Mouse (Mus musculus) myocyte (in vitro differentiated cells): ENCODE results near the gene Supt6. TPM values are rescaled to one million over a fixed set of nuclear protein-coding genes. Genes with fewer than 3 reads are reported as not detected.

Source experiments
- H3K27me3 ChIP-seq: one replicate; pipeline ENCODE4 v1.6.1; 2011; ENCODE audit not compliant: control insufficient read depth, insufficient read depth, insufficient read length
- H3K36me3 ChIP-seq: one replicate; pipeline ENCODE4 v1.6.1; 2011; ENCODE audit not compliant: control insufficient read depth, insufficient read depth
- H3K4me2 ChIP-seq: one replicate; pipeline ENCODE4 v1.6.1; 2011; ENCODE audit warnings: low read depth, control low read depth
- H3K4me3 ChIP-seq: one replicate; pipeline ENCODE4 v1.5.1; 2011; ENCODE audit warnings: mild to moderate bottlenecking, control low read depth, moderate library complexity
- H3K79me2 ChIP-seq: one replicate; pipeline ENCODE4 v1.6.1; 2011; ENCODE audit not compliant: control insufficient read depth, insufficient read depth
- H3ac ChIP-seq: one replicate; pipeline ENCODE4 v1.6.1; 2011; ENCODE audit not compliant: control insufficient read depth, insufficient read length
- CEBPB ChIP-seq: IDR thresholded peaks from 2 replicates; pipeline ENCODE4 v1.6.1; 2011; ENCODE audit warnings: mild to moderate bottlenecking, moderate library complexity; ENCODE audit not compliant: poor library complexity, insufficient read depth, severe bottlenecking
- E2F4 ChIP-seq: IDR thresholded peaks from one replicate; pipeline ENCODE4 v1.6.1; 2011; ENCODE audit warnings: mild to moderate bottlenecking, control low read depth, moderate library complexity; ENCODE audit not compliant: insufficient read depth
- MAX ChIP-seq: IDR thresholded peaks from one replicate; pipeline ENCODE4 v1.6.1; 2011; ENCODE audit warnings: low read depth, mild to moderate bottlenecking, control low read depth
- MYOD1 ChIP-seq, 3 experiments: IDR thresholded peaks; one replicate each; pipeline ENCODE4 v1.6.1; 2011; ENCODE audit warnings: control low read depth in 2 of 3, low read depth in 2 of 3, mild to moderate bottlenecking in 2 of 3, moderate library complexity in 1 of 3; ENCODE audit not compliant: insufficient read length in 2 of 3, control insufficient read depth in 1 of 3
- MYOG ChIP-seq, 3 experiments: IDR thresholded peaks; one replicate each; pipeline ENCODE4 v1.6.1; 2011; ENCODE audit warnings: control low read depth in 2 of 3, low read depth in 2 of 3, mild to moderate bottlenecking in 2 of 3; ENCODE audit not compliant: insufficient read length in 2 of 3, control insufficient read depth in 1 of 3, insufficient read depth in 1 of 3
- POLR2A ChIP-seq: IDR thresholded peaks from one replicate; pipeline ENCODE4 v1.6.1; 2011; ENCODE audit warnings: low read depth, mild to moderate bottlenecking, control low read depth, moderate library complexity; ENCODE audit not compliant: insufficient read length
- POLR2AphosphoS2 ChIP-seq: IDR thresholded peaks from one replicate; pipeline ENCODE4 v1.6.1; 2011; ENCODE audit warnings: low read depth, control low read depth; ENCODE audit not compliant: insufficient read length
- REST ChIP-seq: IDR thresholded peaks from one replicate; pipeline ENCODE4 v1.6.1; 2011; ENCODE audit warnings: mild to moderate bottlenecking, control low read depth, moderate library complexity; ENCODE audit not compliant: insufficient read depth, insufficient read length
- SRF ChIP-seq: IDR thresholded peaks from one replicate; pipeline ENCODE4 v1.6.1; 2011; ENCODE audit warnings: low read depth; ENCODE audit not compliant: control insufficient read depth, insufficient read length
- TCF12 ChIP-seq: IDR thresholded peaks from one replicate; pipeline ENCODE4 v1.6.1; 2011; ENCODE audit warnings: mild to moderate bottlenecking, control low read depth; ENCODE audit not compliant: poor library complexity, insufficient read depth, severe bottlenecking
- TCF3 ChIP-seq: IDR thresholded peaks from one replicate; pipeline ENCODE4 v1.6.1; 2011; ENCODE audit warnings: low read depth, control low read depth; ENCODE audit not compliant: insufficient read length
- USF1 ChIP-seq: IDR thresholded peaks from one replicate; pipeline ENCODE4 v1.6.1; 2011; ENCODE audit warnings: low read depth, mild to moderate bottlenecking, control low read depth, moderate library complexity
- polyA plus RNA-seq: library from polyadenylated mRNA; unstranded; fragments of >200 nt; fragmentation: generic; extraction: Trizol; gene quantifications from one replicate; pipeline ENCODE4 v1.2.1, GENCODE M21; 2012; ENCODE audit warnings: missing spikeins

The Supt6 gene
- polyA plus RNA-seq, 1 experiment: 42.3 TPM

DNA sequence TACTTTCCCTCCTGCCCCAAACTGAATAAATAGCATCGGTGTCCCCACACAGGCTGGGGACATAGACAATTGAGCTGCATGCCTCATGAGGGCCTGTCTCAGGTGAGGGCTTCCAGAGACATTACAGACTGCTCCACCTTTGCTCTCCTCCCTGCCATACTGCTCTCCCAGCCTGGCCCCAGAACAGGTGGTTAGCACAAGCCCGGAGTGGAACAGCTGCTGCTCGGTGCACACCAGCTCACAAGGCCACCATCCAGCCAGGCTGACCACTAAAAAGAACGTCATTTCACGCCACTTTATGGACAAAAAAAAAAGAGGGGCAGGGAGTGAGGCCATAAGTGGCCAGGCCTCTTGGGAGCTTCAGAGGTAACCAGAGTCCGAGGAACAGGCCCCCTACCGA is 38.6 kb downstream of the Supt6 start:
- Histone ChIP-seq H3K4me2 (no peak overlapping the region), H3K27me3 (no peaks in the 10 kb centered on the region), H3K36me3 (peaks cover 30% of the 10 kb centered on the region), H3K4me3 (no peak overlapping the region), H3ac (no peak overlapping the region), H3K79me2 (no peaks in the 10 kb centered on the region)
- TF ChIP-seq USF1 (no peak), SRF (no peak), POLR2A (no peak), TCF12 (no peak), TCF3 (peak; percentile 15), MYOD1 (IDR thresholded peaks at IDR 0.05; ENCODE audit: control insufficient read depth in 1 of 3, insufficient read length in 2 of 3, low read depth in 2 of 3) (peak in 2 of 3 experiments; percentile 65 to 81), MYOG (IDR thresholded peaks at IDR 0.05; ENCODE audit: control insufficient read depth in 1 of 3, insufficient read depth in 1 of 3, insufficient read length in 2 of 3, low read depth in 2 of 3) (peak in 2 of 3 experiments; percentile 88 to 91)

GRCm38 (mm10) chr11:78205361-78206206 is 40.2 kb downstream of the Supt6 start:
- TF ChIP-seq TCF12: no peak
- TF ChIP-seq USF1: no peak
- no peak for TF ChIP-seq MYOG (IDR thresholded peaks at IDR 0.05; ENCODE audit: control insufficient read depth in 1 of 3, insufficient read depth in 1 of 3, insufficient read length in 2 of 3, low read depth in 2 of 3)
- TF ChIP-seq POLR2AphosphoS2: no peak
- no peak for TF ChIP-seq TCF3
- H3K36me3 ChIP-seq: peaks cover 15% of the 10 kb centered on the region
- H3K4me3 ChIP-seq: no peak overlapping the region
- no peaks in the 10 kb centered on the region for H3K27me3 ChIP-seq
- H3ac ChIP-seq: no peak overlapping the region
- H3K79me2 ChIP-seq: no peaks in the 10 kb centered on the region
- no peak overlapping the region for H3K4me2 ChIP-seq

DNA sequence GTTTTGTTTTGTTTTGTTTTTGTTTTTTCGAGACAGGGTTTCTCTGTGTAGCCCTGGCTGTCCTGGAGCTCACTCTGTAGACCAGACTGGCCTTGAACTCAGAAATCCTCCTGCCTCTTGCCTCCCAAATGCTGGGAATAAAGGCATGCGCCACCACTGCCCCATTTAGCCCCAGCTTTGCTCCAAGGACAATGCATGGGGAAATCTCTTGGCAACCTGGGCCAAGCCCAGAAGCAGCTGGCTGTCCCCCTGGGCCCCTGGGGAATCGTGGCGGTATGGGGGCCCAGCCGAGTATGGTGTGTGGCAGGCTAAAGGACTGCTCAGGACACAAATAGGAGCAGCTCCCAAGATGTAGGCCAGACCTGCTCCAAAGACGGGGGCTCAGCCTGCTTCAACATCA is 41.5 kb downstream of the Supt6 start:
- Histone ChIP-seq H3K27me3 (no peaks in the 10 kb centered on the region), H3ac (no peak overlapping the region), H3K4me2 (no peak overlapping the region), H3K36me3 (peaks cover 4% of the 10 kb centered on the region), H3K4me3 (no peak overlapping the region), H3K79me2 (no peaks in the 10 kb centered on the region)
- no peak for TF ChIP-seq REST
- no peak for TF ChIP-seq TCF3
- TF ChIP-seq MAX: no peak
- no peak for TF ChIP-seq E2F4
- TF ChIP-seq MYOD1 (IDR thresholded peaks at IDR 0.05; ENCODE audit: control insufficient read depth in 1 of 3, insufficient read length in 2 of 3, low read depth in 2 of 3): no peak
- TF ChIP-seq MYOG (IDR thresholded peaks at IDR 0.05; ENCODE audit: control insufficient read depth in 1 of 3, insufficient read depth in 1 of 3, insufficient read length in 2 of 3, low read depth in 2 of 3): no peak
- no peak for TF ChIP-seq POLR2AphosphoS2
- TF ChIP-seq USF1: no peak
- TF ChIP-seq TCF12: no peak

DNA sequence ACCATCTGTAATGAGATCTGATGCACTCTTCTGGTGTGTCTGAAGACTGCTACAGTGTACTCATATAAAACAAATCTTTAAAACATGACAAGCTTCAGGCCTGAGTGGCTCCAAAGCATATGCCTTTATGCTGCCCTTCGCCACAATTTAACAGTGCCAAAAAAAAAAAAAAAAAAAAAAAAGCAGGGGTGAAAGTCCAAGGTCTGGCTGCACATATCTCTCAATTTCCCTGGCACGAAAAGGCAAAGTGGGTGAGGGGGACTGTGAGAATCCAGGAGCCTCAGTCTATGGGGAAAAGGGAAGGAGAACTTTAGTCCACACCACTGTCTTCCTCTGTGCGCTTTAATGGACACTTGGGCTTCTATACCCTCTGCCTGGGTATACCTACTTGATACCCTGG is 43.4 kb downstream of the Supt6 start:
- Histone ChIP-seq H3K36me3 (peaks cover 4% of the 10 kb centered on the region), H3K4me3 (no peak overlapping the region), H3ac (no peak overlapping the region), H3K4me2 (no peak overlapping the region), H3K79me2 (no peaks in the 10 kb centered on the region), H3K27me3 (no peaks in the 10 kb centered on the region)
- TF ChIP-seq CEBPB: no peak
- no peak for TF ChIP-seq POLR2AphosphoS2
- TF ChIP-seq E2F4: no peak
- no peak for TF ChIP-seq MYOG (IDR thresholded peaks at IDR 0.05; ENCODE audit: control insufficient read depth in 1 of 3, insufficient read depth in 1 of 3, insufficient read length in 2 of 3, low read depth in 2 of 3)
- no peak for TF ChIP-seq SRF
- TF ChIP-seq REST: no peak
- TF ChIP-seq USF1: no peak
- TF ChIP-seq TCF3: no peak
- no peak for TF ChIP-seq TCF12
- no peak for TF ChIP-seq MAX
- no peak for TF ChIP-seq MYOD1 (IDR thresholded peaks at IDR 0.05; ENCODE audit: control insufficient read depth in 1 of 3, insufficient read length in 2 of 3, low read depth in 2 of 3)

DNA sequence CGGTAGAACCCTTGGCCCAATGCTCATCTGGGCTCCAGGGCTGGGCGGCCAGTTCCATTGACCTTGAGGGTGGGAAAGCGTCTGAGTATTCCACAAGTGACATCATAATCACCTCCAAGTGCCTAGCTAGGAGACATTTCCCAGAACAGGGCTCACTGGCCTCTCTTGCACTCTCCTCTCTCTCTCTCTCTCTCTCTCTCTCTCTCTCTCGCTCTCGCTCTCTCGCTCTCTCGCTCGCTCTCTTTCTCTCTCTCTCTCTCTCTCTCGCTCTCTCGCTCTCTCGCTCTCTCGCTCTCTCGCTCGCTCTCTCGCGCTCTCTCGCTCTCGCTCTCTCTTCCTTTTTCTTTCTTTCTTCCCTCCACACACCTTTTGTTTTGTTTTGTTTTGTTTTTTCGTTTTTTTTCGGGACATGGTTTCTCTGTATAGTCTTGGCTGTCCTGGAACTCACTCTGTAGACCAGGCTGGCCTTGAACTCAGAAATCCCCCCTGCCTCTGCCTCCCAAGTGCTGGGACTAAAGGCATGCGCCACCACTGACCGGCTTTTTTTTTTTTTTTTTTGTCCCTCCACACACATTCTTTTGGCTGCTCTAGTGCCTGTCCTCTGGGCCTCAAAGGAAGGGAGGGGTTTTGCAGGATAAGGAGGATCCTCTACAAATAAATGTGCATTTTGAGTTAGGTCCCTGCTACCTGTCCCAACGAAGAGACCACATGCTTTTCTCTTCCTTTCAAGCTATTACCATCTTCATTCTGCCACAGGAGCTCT is 50.5 kb downstream of the Supt6 start:
- TF ChIP-seq MYOG (IDR thresholded peaks at IDR 0.05; ENCODE audit: control insufficient read depth in 1 of 3, insufficient read depth in 1 of 3, insufficient read length in 2 of 3, low read depth in 2 of 3): no peak
- TF ChIP-seq USF1: no peak
- no peak for TF ChIP-seq TCF12
- TF ChIP-seq MYOD1 (IDR thresholded peaks at IDR 0.05; ENCODE audit: control insufficient read depth in 1 of 3, insufficient read length in 2 of 3, low read depth in 2 of 3): no peak
- no peak for TF ChIP-seq REST
- no peak for TF ChIP-seq TCF3
- no peak for TF ChIP-seq E2F4
- TF ChIP-seq POLR2A: no peak
- TF ChIP-seq POLR2AphosphoS2: no peak
- TF ChIP-seq CEBPB: no peak
- H3K4me2 ChIP-seq: no peak overlapping the region
- H3K36me3 ChIP-seq: peaks cover 17% of the 10 kb centered on the region
- H3K4me3 ChIP-seq: no peak overlapping the region
- H3ac ChIP-seq: no peak overlapping the region
- no peaks in the 10 kb centered on the region for H3K79me2 ChIP-seq
- H3K27me3 ChIP-seq: no peaks in the 10 kb centered on the region
